Mouse (Mus musculus) lung, adult 2 months (tissue): ENCODE data around the gene Sst.

ENCODE experiments used
- CTCF ChIP-seq: fragments of 200-500 bp; IDR thresholded peaks from 2 replicates; pipeline ENCODE4 v1.5.1; 2011; ENCODE audit warnings: mild to moderate bottlenecking, low read length, control low read depth; ENCODE audit not compliant: insufficient read depth
- POLR2A ChIP-seq: fragments of 200-500 bp; IDR thresholded peaks from 2 replicates; pipeline ENCODE4 v1.6.1; 2011; ENCODE audit warnings: low read depth, mild to moderate bottlenecking, control low read depth, low read length, borderline replicate concordance; ENCODE audit errors: extremely low read depth

GRCm38 (mm10) chr16:23890151-23890550, 607 bp downstream of the Sst start:
- TF ChIP-seq POLR2A = no peak
- TF ChIP-seq CTCF = no peak
